ENCODE assay signal across 8 mouse cellular contexts in genomic region chr19:5039301-5040114, GRCm38 (mm10). TPM values are rescaled to one million over a fixed set of nuclear protein-coding genes. Genes with fewer than 3 reads are reported as not detected.
DNase-seq lines count a peak whose midpoint lies in the region; ATAC-seq and TF ChIP-seq lines count a peak whose summit lies in the region.

No protein-coding gene starts in this region.

- no peak for DNase-seq in heart, postnatal 4 days
- no peak for DNase-seq in G1E (ENCODE audit: low spot score)
- DNase-seq in forebrain, embryonic 10.5 days (ENCODE audit: extremely low spot score, low spot score) = no peak
- no peak for DNase-seq in spleen, adult 12 weeks (ENCODE audit: low spot score)
- no peak for DNase-seq in spleen, postnatal 36 days (ENCODE audit: low spot score in 2 of 2)

- no peaks in the 10 kb centered on the region for H3K9me3 ChIP-seq in heart, embryonic 13.5 days
- H3K9me3 ChIP-seq in G1E (replicated peaks) = no peaks in the 10 kb centered on the region
- no peaks in the 10 kb centered on the region for H3K9me3 ChIP-seq in forebrain, embryonic 10.5 days
- H3K9me3 ChIP-seq in kidney, embryonic 14.5 days (ENCODE audit: control insufficient read depth, low read length) = no peaks in the 10 kb centered on the region
- H3K9me3 ChIP-seq in midbrain, embryonic 16.5 days (replicated peaks; ENCODE audit: control insufficient read depth, low read length, poor library complexity, severe bottlenecking) = no peaks in the 10 kb centered on the region

- peaks cover 15% of the 10 kb centered on the region for H3K36me3 ChIP-seq in heart, embryonic 13.5 days
- peaks cover 23% of the 10 kb centered on the region for H3K36me3 ChIP-seq in G1E (replicated peaks)
- H3K36me3 ChIP-seq in forebrain, embryonic 10.5 days (replicated peaks) = peaks cover 20% of the 10 kb centered on the region
- H3K36me3 ChIP-seq in kidney, embryonic 14.5 days (ENCODE audit: control insufficient read depth, insufficient read depth, low read length) = no peaks in the 10 kb centered on the region
- H3K36me3 ChIP-seq in midbrain, embryonic 16.5 days (ENCODE audit: control insufficient read depth, insufficient read depth, low read length) = no peaks in the 10 kb centered on the region; the same call in 1 of the 2 replicates

- WGBS in heart, embryonic 13.5 days = 14% methylated on average over 41 of the region's 41 CpGs
- WGBS in forebrain, embryonic 10.5 days = 13% methylated on average over 41 of the region's 41 CpGs
- WGBS in kidney, embryonic 14.5 days = 12% methylated on average over 41 of the region's 41 CpGs
- 11% methylated on average over 41 of the region's 41 CpGs for WGBS in midbrain, embryonic 16.5 days

- peak overlapping the region; percentile 99 for H3K4me2 ChIP-seq in heart, embryonic 13.5 days
- H3K4me2 ChIP-seq in kidney, embryonic 14.5 days (replicated peaks; ENCODE audit: low read depth, low read length) = peak overlapping the region; percentile 99
- peak overlapping the region; percentile 90 for H3K4me2 ChIP-seq in midbrain, embryonic 16.5 days (ENCODE audit: low read length)

- H3K27me3 ChIP-seq in heart, embryonic 13.5 days (replicated peaks) = no peaks in the 10 kb centered on the region
- no peaks in the 10 kb centered on the region for H3K27me3 ChIP-seq in G1E (ENCODE audit: insufficient read depth, low read length)
- peaks cover 11% of the 10 kb centered on the region for H3K27me3 ChIP-seq in forebrain, embryonic 10.5 days (ENCODE audit: poor library complexity, severe bottlenecking)
- no peaks in the 10 kb centered on the region for H3K27me3 ChIP-seq in kidney, embryonic 14.5 days (ENCODE audit: control insufficient read depth, insufficient read depth, low read length)
- no peaks in the 10 kb centered on the region for H3K27me3 ChIP-seq in midbrain, embryonic 16.5 days (ENCODE audit: control insufficient read depth, insufficient read depth, low read depth, low read length)

- peak overlapping the region; percentile 76 for H3K27ac ChIP-seq in heart, embryonic 13.5 days (replicated peaks)
- H3K27ac ChIP-seq in forebrain, embryonic 10.5 days = peak overlapping the region; percentile 94
- peak overlapping the region; percentile 59; the same call in 1 of the 2 replicates for H3K27ac ChIP-seq in kidney, embryonic 14.5 days (ENCODE audit: low read depth, low read length)
- peak overlapping the region; percentile 87 for H3K27ac ChIP-seq in midbrain, embryonic 16.5 days (ENCODE audit: low read length)

- H3K4me1 ChIP-seq in heart, embryonic 13.5 days = peaks cover 39% of the 10 kb centered on the region
- H3K4me1 ChIP-seq in G1E (ENCODE audit: insufficient read depth, low read depth, low read length) = peaks cover 53% of the 10 kb centered on the region
- H3K4me1 ChIP-seq in forebrain, embryonic 10.5 days = peaks cover 57% of the 10 kb centered on the region
- H3K4me1 ChIP-seq in kidney, embryonic 14.5 days (ENCODE audit: control insufficient read depth, insufficient read depth, low read length) = peaks cover 24% of the 10 kb centered on the region
- H3K4me1 ChIP-seq in midbrain, embryonic 16.5 days (ENCODE audit: control insufficient read depth, insufficient read depth, low read length) = peaks cover 27% of the 10 kb centered on the region

- no peak for TF ChIP-seq CTCF in G1E (IDR thresholded peaks at IDR 0.05; ENCODE audit: low read depth, low read length)

- ATAC-seq in heart, embryonic 13.5 days (ENCODE audit: extremely low read depth, insufficient number of reproducible peaks, low FRiP score, low TSS enrichment) = no peak
- no peak for ATAC-seq in G1E (ENCODE audit: extremely low read depth, insufficient number of reproducible peaks, low FRiP score, poor library complexity, severe bottlenecking)
- no peak; the same call in 1 of the 2 replicates for ATAC-seq in kidney, embryonic 14.5 days (ENCODE audit: low FRiP score, low TSS enrichment)
- peak; percentile 36 for ATAC-seq in midbrain, embryonic 16.5 days

- peak overlapping the region; percentile 97 for H3K9ac ChIP-seq in heart, embryonic 13.5 days
- peak overlapping the region; percentile 91 for H3K9ac ChIP-seq in kidney, embryonic 14.5 days (ENCODE audit: low read depth, low read length)
- peak overlapping the region; percentile 95 for H3K9ac ChIP-seq in midbrain, embryonic 16.5 days (ENCODE audit: low read depth, low read length)

- H3K4me3 ChIP-seq in heart, embryonic 13.5 days = peak overlapping the region; percentile 79
- peak overlapping the region; percentile 91 for H3K4me3 ChIP-seq in G1E (ENCODE audit: low read depth, low read length)
- H3K4me3 ChIP-seq in forebrain, embryonic 10.5 days = peak overlapping the region; percentile 92
- peak overlapping the region; percentile 80 for H3K4me3 ChIP-seq in kidney, embryonic 14.5 days (ENCODE audit: low read length)
- peak overlapping the region; percentile 70 for H3K4me3 ChIP-seq in midbrain, embryonic 16.5 days (ENCODE audit: low read depth, low read length)

RNA-seq across cellular contexts. Expression of gene AC124502.3, which starts 0.8 kb away (rescaled TPM):
- polyA plus RNA-seq in heart, embryonic 13.5 days (2015; fragmentation: Nextera tagmentation; extraction: Ambion mirVana) = 1.4 and 1.7 TPM in 2 replicates
- 1 to 10 TPM; 1.6 to 2.0 TPM for total RNA-seq in heart, postnatal 4 days (2021)
- total RNA-seq in G1E (2014; fragmentation: Nextera tagmentation) = 0.60 TPM in 1 of 2 replicates, not detected in the other
- 4.6 and 6.6 TPM in 2 replicates for total RNA-seq in G1E (2017)
- 0.33 and 0.34 TPM in 2 replicates for polyA plus RNA-seq in G1E (2012)
- polyA plus RNA-seq in forebrain, embryonic 10.5 days (2016; fragmentation: Nextera tagmentation; extraction: Ambion mirVana) = 2.8 and 3.6 TPM in 2 replicates
- 1.2 and 1.5 TPM in 2 replicates for polyA plus RNA-seq in kidney, embryonic 14.5 days (2014; fragmentation: Nextera tagmentation; extraction: Ambion mirVana)
- 2.9 and 4.2 TPM in 2 replicates for polyA plus RNA-seq in midbrain, embryonic 16.5 days (2015; fragmentation: Nextera tagmentation; extraction: Ambion mirVana)

RNA-seq across cellular contexts. Expression of gene B4gat1, which starts 0.9 kb away (rescaled TPM):
- polyA plus RNA-seq in heart, embryonic 13.5 days (2015; fragmentation: Nextera tagmentation; extraction: Ambion mirVana) = 41.4 and 49.5 TPM in 2 replicates
- 10 to 100 TPM; 33.0 to 36.8 TPM for total RNA-seq in heart, postnatal 4 days (2021)
- total RNA-seq in G1E (2014; fragmentation: Nextera tagmentation) = 5.9 and 7.2 TPM in 2 replicates
- total RNA-seq in G1E (2017) = 1.7 and 3.4 TPM in 2 replicates
- 8.4 and 8.9 TPM in 2 replicates for polyA plus RNA-seq in G1E (2012)
- polyA plus RNA-seq in forebrain, embryonic 10.5 days (2016; fragmentation: Nextera tagmentation; extraction: Ambion mirVana) = 36.2 and 38.4 TPM in 2 replicates
- 35.7 and 44.8 TPM in 2 replicates for polyA plus RNA-seq in kidney, embryonic 14.5 days (2014; fragmentation: Nextera tagmentation; extraction: Ambion mirVana)
- polyA plus RNA-seq in midbrain, embryonic 16.5 days (2015; fragmentation: Nextera tagmentation; extraction: Ambion mirVana) = 82.9 and 102 TPM in 2 replicates

RNA-seq across cellular contexts. Expression of gene Brms1, which starts 1.6 kb away (rescaled TPM):
- polyA plus RNA-seq in heart, embryonic 13.5 days (2015; fragmentation: Nextera tagmentation; extraction: Ambion mirVana) = 29.5 and 33.5 TPM in 2 replicates
- 10 to 100 TPM; 16.7 to 18.2 TPM for total RNA-seq in heart, postnatal 4 days (2021)
- total RNA-seq in G1E (2014; fragmentation: Nextera tagmentation) (10.8 and 15.4 TPM in 2 replicates), G1E (2017) (16.4 and 18.8 TPM in 2 replicates)
- polyA plus RNA-seq in G1E (2012) = 65.6 and 88.7 TPM in 2 replicates
- polyA plus RNA-seq in forebrain, embryonic 10.5 days (2016; fragmentation: Nextera tagmentation; extraction: Ambion mirVana) = 83.0 and 84.2 TPM in 2 replicates
- polyA plus RNA-seq in kidney, embryonic 14.5 days (2014; fragmentation: Nextera tagmentation; extraction: Ambion mirVana) = 43.3 and 57.5 TPM in 2 replicates
- polyA plus RNA-seq in midbrain, embryonic 16.5 days (2015; fragmentation: Nextera tagmentation; extraction: Ambion mirVana) = 26.8 and 36.2 TPM in 2 replicates

RNA-seq across cellular contexts. Expression of gene Rin1, which starts 10.8 kb away (rescaled TPM):
- polyA plus RNA-seq in heart, embryonic 13.5 days (2015; fragmentation: Nextera tagmentation; extraction: Ambion mirVana) = 2.4 and 3.5 TPM in 2 replicates
- total RNA-seq in heart, postnatal 4 days (2021) = 1 to 10 TPM; 2.2 to 2.9 TPM
- 0.68 and 1.8 TPM in 2 replicates for total RNA-seq in G1E (2014; fragmentation: Nextera tagmentation)
- total RNA-seq in G1E (2017) = 0.22 and 0.41 TPM in 2 replicates
- 0.30 and 0.72 TPM in 2 replicates for polyA plus RNA-seq in G1E (2012)
- polyA plus RNA-seq in forebrain, embryonic 10.5 days (2016; fragmentation: Nextera tagmentation; extraction: Ambion mirVana) = 2.7 and 3.7 TPM in 2 replicates
- polyA plus RNA-seq in kidney, embryonic 14.5 days (2014; fragmentation: Nextera tagmentation; extraction: Ambion mirVana) = 2.5 and 4.8 TPM in 2 replicates
- polyA plus RNA-seq in midbrain, embryonic 16.5 days (2015; fragmentation: Nextera tagmentation; extraction: Ambion mirVana) = 1.5 and 1.8 TPM in 2 replicates

RNA-seq across cellular contexts. Expression of gene Slc29a2, which starts 15.8 kb away (rescaled TPM):
- 8.5 and 9.4 TPM in 2 replicates for polyA plus RNA-seq in heart, embryonic 13.5 days (2015; fragmentation: Nextera tagmentation; extraction: Ambion mirVana)
- 10 to 100 TPM; 20.0 to 20.8 TPM for total RNA-seq in heart, postnatal 4 days (2021)
- total RNA-seq in G1E (2014; fragmentation: Nextera tagmentation) (4.3 and 5.8 TPM in 2 replicates), G1E (2017) (1.7 and 1.8 TPM in 2 replicates)
- 5.5 and 5.9 TPM in 2 replicates for polyA plus RNA-seq in G1E (2012)
- polyA plus RNA-seq in forebrain, embryonic 10.5 days (2016; fragmentation: Nextera tagmentation; extraction: Ambion mirVana) = 9.3 and 10.1 TPM in 2 replicates
- 3.5 and 7.9 TPM in 2 replicates for polyA plus RNA-seq in kidney, embryonic 14.5 days (2014; fragmentation: Nextera tagmentation; extraction: Ambion mirVana)
- polyA plus RNA-seq in midbrain, embryonic 16.5 days (2015; fragmentation: Nextera tagmentation; extraction: Ambion mirVana) = 12.1 and 16.0 TPM in 2 replicates
